Comparison of ENCODE assay signal across 9 mouse cellular contexts in the genomic region with DNA sequence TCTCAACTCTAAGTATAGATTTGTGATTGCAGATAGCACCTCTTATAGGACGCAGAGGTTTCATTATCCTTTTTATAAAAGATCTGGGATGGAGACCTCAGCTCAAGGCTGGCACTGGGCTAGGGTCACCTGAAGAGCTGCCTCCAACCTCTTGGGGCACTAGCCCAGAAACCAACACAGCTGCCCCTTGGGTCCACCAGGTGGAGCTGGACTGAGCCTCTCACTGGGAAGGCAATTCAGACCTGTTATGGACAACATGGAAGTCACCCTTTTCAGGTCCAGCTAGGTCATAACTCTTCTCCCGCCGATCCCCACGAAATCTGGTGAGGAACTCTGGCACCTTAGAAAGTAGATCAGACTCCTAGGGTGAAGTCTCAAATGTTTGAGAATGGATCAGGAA.
DNase-seq lines count a peak whose midpoint lies in the region; ATAC-seq and TF ChIP-seq lines count a peak whose summit lies in the region.
"Had no signal": no experiment of that assay in that cellular context is flagged by ENCODE, and none has a peak within 500 bp of the region (broad histone marks: within the 10 kb centered on the region; RNA-seq: fewer than 3 reads in every experiment).

No protein-coding gene starts in this region.

- no peaks in the 10 kb centered on the region for H3K27me3 ChIP-seq in hindbrain, embryonic 14.5 days (ENCODE audit: control insufficient read depth, insufficient read depth, low read length)
- no peaks in the 10 kb centered on the region for H3K27me3 ChIP-seq in hindbrain, embryonic 10.5 days (ENCODE audit: insufficient read depth, poor library complexity, severe bottlenecking)
- no peaks in the 10 kb centered on the region for H3K27me3 ChIP-seq in ES-Bruce4 (ENCODE audit: control insufficient read depth, insufficient read depth, low read length, poor library complexity, severe bottlenecking)
- no peaks in the 10 kb centered on the region for H3K27me3 ChIP-seq in small intestine, adult 2 months (ENCODE audit: control insufficient read depth, insufficient read depth, low read length)
- H3K27me3 ChIP-seq: limb, embryonic 12.5 days had no signal

- 92% methylated on average over 4 of the region's 4 CpGs for WGBS in hindbrain, embryonic 14.5 days
- WGBS in hindbrain, embryonic 10.5 days, result 91% methylated on average over 4 of the region's 4 CpGs
- WGBS in small intestine, adult 2 months, result 83% methylated on average over 4 of the region's 4 CpGs

- TF ChIP-seq POLR2A in ES-Bruce4 (IDR thresholded peaks at IDR 0.05; ENCODE audit: insufficient read depth, low read length), result no peak
- no peak for TF ChIP-seq POLR2A in small intestine, adult 2 months (IDR thresholded peaks at IDR 0.05; ENCODE audit: low read depth, low read length)

- H3K4me1 ChIP-seq in hindbrain, embryonic 14.5 days (replicated peaks; ENCODE audit: control insufficient read depth, insufficient read depth, low read length), result no peaks in the 10 kb centered on the region
- H3K4me1 ChIP-seq in hindbrain, embryonic 10.5 days (replicated peaks), result no peaks in the 10 kb centered on the region
- H3K4me1 ChIP-seq in ES-Bruce4 (ENCODE audit: control insufficient read depth, insufficient read depth, low read length), result no peaks in the 10 kb centered on the region
- no peaks in the 10 kb centered on the region for H3K4me1 ChIP-seq in small intestine, adult 2 months (ENCODE audit: control insufficient read depth, insufficient read depth, insufficient read length, low read length)
- H3K4me1 ChIP-seq: limb, embryonic 12.5 days had no signal

- ATAC-seq in hindbrain, embryonic 14.5 days (ENCODE audit: low FRiP score), result 0 out of 2 replicates have a peak, but pooled peaks have one; percentile 42

- no peak overlapping the region for H3K9ac ChIP-seq in hindbrain, embryonic 14.5 days
- no peak overlapping the region for H3K9ac ChIP-seq in ES-Bruce4 (ENCODE audit: low read depth, poor library complexity, severe bottlenecking)
- H3K9ac ChIP-seq: limb, embryonic 12.5 days had no signal

- peaks cover 74% of the 10 kb centered on the region for H3K36me3 ChIP-seq in hindbrain, embryonic 14.5 days (replicated peaks; ENCODE audit: control insufficient read depth, insufficient read depth)
- H3K36me3 ChIP-seq in hindbrain, embryonic 10.5 days, result peaks cover 53% of the 10 kb centered on the region
- H3K36me3 ChIP-seq in ES-Bruce4 (ENCODE audit: control insufficient read depth, insufficient read depth, low read length, poor library complexity, severe bottlenecking), result no peaks in the 10 kb centered on the region
- peaks cover 7% of the 10 kb centered on the region for H3K36me3 ChIP-seq in small intestine, adult 2 months (ENCODE audit: control insufficient read depth, insufficient read depth, low read length)
- H3K36me3 ChIP-seq: limb, embryonic 12.5 days had no signal

- no peak overlapping the region for H3K27ac ChIP-seq in hindbrain, embryonic 14.5 days
- no peak overlapping the region for H3K27ac ChIP-seq in hindbrain, embryonic 10.5 days
- no peak overlapping the region for H3K27ac ChIP-seq in ES-Bruce4 (ENCODE audit: insufficient read depth, low read length)
- H3K27ac ChIP-seq in small intestine, adult 2 months (ENCODE audit: insufficient read depth, low read depth, low read length), result no peak overlapping the region
- H3K27ac ChIP-seq: limb, embryonic 12.5 days had no signal

- no peak overlapping the region for H3K4me2 ChIP-seq in hindbrain, embryonic 14.5 days (replicated peaks)
- H3K4me2 ChIP-seq: limb, embryonic 12.5 days had no signal

- no peaks in the 10 kb centered on the region for H3K9me3 ChIP-seq in hindbrain, embryonic 14.5 days (ENCODE audit: control insufficient read depth, low read length)
- H3K9me3 ChIP-seq in hindbrain, embryonic 10.5 days, result no peaks in the 10 kb centered on the region
- no peaks in the 10 kb centered on the region for H3K9me3 ChIP-seq in ES-Bruce4 (replicated peaks; ENCODE audit: control insufficient read depth, insufficient read depth, low read length, poor library complexity, severe bottlenecking)
- H3K9me3 ChIP-seq: limb, embryonic 12.5 days had no signal

- no peak overlapping the region for H3K4me3 ChIP-seq in hindbrain, embryonic 14.5 days (replicated peaks; ENCODE audit: low read length)
- H3K4me3 ChIP-seq in hindbrain, embryonic 10.5 days, result no peak overlapping the region
- no peak overlapping the region for H3K4me3 ChIP-seq in ES-Bruce4 (ENCODE audit: low read depth, low read length)
- H3K4me3 ChIP-seq in small intestine, adult 2 months (ENCODE audit: low read depth, low read length), result no peak overlapping the region
- H3K4me3 ChIP-seq: limb, embryonic 12.5 days had no signal

- no peak for TF ChIP-seq EP300 in ES-Bruce4 (IDR thresholded peaks at IDR 0.05; ENCODE audit: insufficient read depth, low read depth, low read length)

- no peak for DNase-seq in hindbrain, embryonic 14.5 days (ENCODE audit: low spot score)
- no peak for DNase-seq in hindbrain, embryonic 10.5 days (ENCODE audit: low spot score)
- peak; percentile 42 for DNase-seq in cerebellum, adult 11 months
- DNase-seq in kidney, adult 8-10 months, result peak; percentile 45 to 70
- no peak for DNase-seq in layer of hippocampus, adult 8-10 months (ENCODE audit: low spot score in 2 of 2)
- no peak for DNase-seq in layer of hippocampus, adult 18-20 months (ENCODE audit: low spot score in 2 of 2)

- TF ChIP-seq CTCF in ES-Bruce4 (IDR thresholded peaks at IDR 0.05; ENCODE audit: low read depth, low read length), result peak; percentile 10
- TF ChIP-seq CTCF in small intestine, adult 2 months (IDR thresholded peaks at IDR 0.05; ENCODE audit: extremely low read depth, insufficient read length, insufficient replicate concordance, low read depth, low read length), result peak; percentile 67

Comparison
In these comparisons a context has a peak if more than half of its experiments do, and no peak if none do; other contexts are left out.
1. DNase-seq: peak in cerebellum, adult 11 months (single experiment) and kidney, adult 8-10 months (2 of 2); none in hindbrain, embryonic 14.5 days (single experiment), hindbrain, embryonic 10.5 days (single experiment), layer of hippocampus, adult 8-10 months (0 of 2) and layer of hippocampus, adult 18-20 months (0 of 2).